Mouse (Mus musculus): Measurements from ENCODE around the gene Gde1.

DNA sequence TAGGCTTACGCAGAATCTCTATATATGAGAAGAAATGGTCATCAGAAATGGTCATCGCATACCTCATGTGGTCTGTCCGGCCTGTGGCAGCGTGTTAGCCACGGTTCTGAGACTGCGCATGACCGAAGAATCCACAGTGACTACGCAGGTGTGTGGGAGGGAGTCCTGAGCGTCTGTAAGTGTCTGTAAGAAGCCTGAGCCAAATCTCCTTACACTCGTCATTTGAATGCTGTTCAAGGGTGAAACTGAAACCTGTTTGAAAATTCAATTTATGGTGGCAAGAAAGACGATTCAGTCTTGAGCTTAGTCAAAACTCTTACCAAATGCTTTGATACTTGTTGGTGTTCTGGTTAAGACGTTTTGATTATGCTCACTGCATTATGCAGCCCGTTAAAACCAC lies 27.6 kb upstream of the Gde1 start:
- TF ChIP-seq POLR2A (IDR thresholded peaks at IDR 0.05; ENCODE audit: low read depth, low read length) (no peak), CTCF (IDR thresholded peaks at IDR 0.05; ENCODE audit: borderline replicate concordance, insufficient read depth, low read length) (no peak)

All from embryonic fibroblast, embryonic 13.5 days (primary cell).